Mouse (Mus musculus): ENCODE results near the gene Dnlz. TPM values are rescaled to one million over a fixed set of nuclear protein-coding genes. Genes with fewer than 3 reads are reported as not detected.

Gene Dnlz
- polyA plus RNA-seq (2015; fragmentation: Nextera tagmentation; extraction: Ambion mirVana): 22.8 and 24.7 TPM in 2 replicates

DNA sequence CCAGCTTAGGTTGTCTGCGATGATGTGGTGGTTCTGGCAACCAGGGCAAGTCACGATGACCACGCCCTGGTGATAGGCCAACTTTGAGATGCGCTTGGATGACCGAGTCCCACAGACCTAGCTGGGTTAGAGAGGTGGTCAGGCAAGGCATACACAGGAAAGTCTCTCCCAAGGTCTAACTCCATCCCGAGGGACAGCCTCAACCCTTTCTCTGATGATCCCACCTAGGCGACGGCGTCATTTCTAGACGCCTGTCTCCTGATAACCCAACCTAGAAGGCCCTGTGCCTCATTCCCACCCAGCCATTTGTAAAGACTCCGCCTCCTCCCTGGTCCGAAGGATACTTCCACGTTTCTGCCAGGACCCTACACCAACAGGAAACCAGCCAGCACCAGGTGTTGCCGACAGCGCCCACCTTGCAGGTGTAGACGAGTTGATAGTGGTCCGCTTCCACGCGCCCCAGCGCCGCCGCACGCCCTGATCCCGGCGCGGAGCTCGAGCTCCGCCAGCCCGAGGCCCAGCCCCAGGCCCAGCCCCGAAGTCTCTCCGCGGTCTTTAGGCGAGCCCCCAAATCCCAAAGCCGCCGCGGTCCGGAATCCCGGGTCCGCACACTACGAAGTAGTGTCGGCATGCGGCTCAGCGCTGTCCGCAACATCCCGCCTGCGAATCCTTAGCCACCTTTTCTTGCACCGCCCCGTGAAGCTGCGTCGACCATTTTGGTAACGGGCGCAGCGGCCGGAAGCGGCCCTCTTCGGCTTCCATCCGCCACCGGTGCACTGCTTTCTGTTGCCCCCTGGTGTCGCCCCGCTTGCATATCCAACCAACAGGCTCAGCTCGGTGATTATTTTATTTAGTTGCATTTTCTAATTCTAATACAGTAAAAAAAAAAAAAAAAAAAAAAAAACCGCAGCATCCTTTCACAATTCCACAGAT is at the start of gene Dnlz:
TSS of gene Dnlz (minus strand) at position 753 of the 933 bp plus-strand sequence.
- Histone ChIP-seq H3K4me1 (replicated peaks; ENCODE audit: control insufficient read depth, insufficient read depth, low read length) (peaks cover 26% of the 10 kb centered on the region), H3K9ac (ENCODE audit: low read length) (peak within 1 kb of the TSS; percentile 97), H3K4me2 (ENCODE audit: low read depth, low read length) (peak within 1 kb of the TSS; percentile 98), H3K9me3 (ENCODE audit: control insufficient read depth, low read length) (no peaks in the 10 kb centered on the region), H3K4me3 (ENCODE audit: low read length) (peak within 1 kb of the TSS; percentile 90), H3K27ac (ENCODE audit: low read length) (peak within 1 kb of the TSS; percentile 89), H3K36me3 (ENCODE audit: control insufficient read depth, insufficient read depth, low read length) (peaks cover 5% of the 10 kb centered on the region; the same call in 1 of the 2 replicates), H3K27me3 (ENCODE audit: control insufficient read depth, insufficient read depth, low read depth, low read length) (no peaks in the 10 kb centered on the region)
- WGBS: under 1% methylated on average over 62 of the region's 62 CpGs
- ATAC-seq (ENCODE audit: low read depth): peak; percentile 77

DNA sequence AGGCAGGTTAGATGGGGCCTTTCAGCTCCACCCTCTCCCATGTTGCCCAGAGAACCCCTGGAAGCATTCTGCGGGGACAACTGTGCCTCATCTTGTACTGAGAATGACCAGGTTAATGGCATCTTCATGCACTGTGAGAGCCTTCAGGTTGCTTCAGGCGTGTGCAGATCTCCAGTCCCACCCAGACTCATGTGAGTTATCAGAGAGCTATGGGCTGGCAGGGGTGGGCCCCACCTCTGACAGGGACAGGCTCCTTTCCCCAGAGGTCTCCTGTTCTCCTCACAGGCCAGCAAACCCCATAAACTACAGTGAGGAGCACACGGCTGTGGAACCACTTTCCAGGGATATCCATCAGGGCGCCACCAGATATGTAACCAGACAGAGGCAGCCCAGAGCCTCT is 49.1 kb upstream of the Dnlz start:
- Histone ChIP-seq H3K4me3 (ENCODE audit: low read length) (no peak overlapping the region), H3K9me3 (ENCODE audit: control insufficient read depth, low read length) (no peaks in the 10 kb centered on the region), H3K27me3 (ENCODE audit: control insufficient read depth, insufficient read depth, low read depth, low read length) (no peaks in the 10 kb centered on the region), H3K9ac (ENCODE audit: low read length) (no peak overlapping the region), H3K36me3 (ENCODE audit: control insufficient read depth, insufficient read depth, low read length) (peaks cover 43% of the 10 kb centered on the region), H3K27ac (ENCODE audit: low read length) (no peak overlapping the region), H3K4me1 (replicated peaks; ENCODE audit: control insufficient read depth, insufficient read depth, low read length) (no peaks in the 10 kb centered on the region; the same call in 1 of the 2 replicates), H3K4me2 (ENCODE audit: low read depth, low read length) (no peak overlapping the region)
- WGBS: 79% methylated on average over 4 of the region's 4 CpGs
- ATAC-seq (ENCODE audit: low read depth): no peak

- WGBS: 79% methylated on average over 5 of the region's 5 CpGs
- ATAC-seq (ENCODE audit: low read depth): no peak
- no peaks in the 10 kb centered on the region for H3K27me3 ChIP-seq (ENCODE audit: control insufficient read depth, insufficient read depth, low read depth, low read length)
Observed at GRCm38 (mm10) chr2:26400296-26400695, 48.4 kb upstream of the Dnlz start.

GRCm38 (mm10) chr2:26399647-26400046 is 47.7 kb upstream of the Dnlz start:
- Histone ChIP-seq H3K4me3 (ENCODE audit: low read length) (no peak overlapping the region), H3K36me3 (ENCODE audit: control insufficient read depth, insufficient read depth, low read length) (peaks cover 55% of the 10 kb centered on the region), H3K9me3 (ENCODE audit: control insufficient read depth, low read length) (no peaks in the 10 kb centered on the region), H3K4me2 (ENCODE audit: low read depth, low read length) (no peak overlapping the region), H3K9ac (ENCODE audit: low read length) (no peak overlapping the region), H3K4me1 (replicated peaks; ENCODE audit: control insufficient read depth, insufficient read depth, low read length) (no peaks in the 10 kb centered on the region), H3K27me3 (ENCODE audit: control insufficient read depth, insufficient read depth, low read depth, low read length) (no peaks in the 10 kb centered on the region), H3K27ac (ENCODE audit: low read length) (no peak overlapping the region)
- ATAC-seq (ENCODE audit: low read depth): 0 out of 2 replicates have a peak, but pooled peaks have one; percentile 12
- WGBS: 66% methylated on average over 5 of the region's 5 CpGs

More at GRCm38 (mm10) chr2:26400296-26400695, 48.4 kb upstream of the Dnlz start:
- Histone ChIP-seq H3K4me1 (replicated peaks; ENCODE audit: control insufficient read depth, insufficient read depth, low read length) (no peaks in the 10 kb centered on the region), H3K9me3 (ENCODE audit: control insufficient read depth, low read length) (no peaks in the 10 kb centered on the region), H3K9ac (ENCODE audit: low read length) (no peak overlapping the region), H3K27ac (ENCODE audit: low read length) (no peak overlapping the region), H3K4me2 (ENCODE audit: low read depth, low read length) (no peak overlapping the region), H3K36me3 (ENCODE audit: control insufficient read depth, insufficient read depth, low read length) (peaks cover 50% of the 10 kb centered on the region), H3K4me3 (ENCODE audit: low read length) (no peak overlapping the region)

GRCm38 (mm10) chr2:26398978-26399377 is 47.1 kb upstream of the Dnlz start:
- no peaks in the 10 kb centered on the region for H3K4me1 ChIP-seq (replicated peaks; ENCODE audit: control insufficient read depth, insufficient read depth, low read length)
- no peak for ATAC-seq (ENCODE audit: low read depth)
- no peak overlapping the region for H3K4me3 ChIP-seq (ENCODE audit: low read length)
- H3K27me3 ChIP-seq (ENCODE audit: control insufficient read depth, insufficient read depth, low read depth, low read length): no peaks in the 10 kb centered on the region
- H3K27ac ChIP-seq (ENCODE audit: low read length): no peak overlapping the region
- H3K9ac ChIP-seq (ENCODE audit: low read length): no peak overlapping the region
- WGBS: 78% methylated on average over 8 of the region's 8 CpGs
- H3K9me3 ChIP-seq (ENCODE audit: control insufficient read depth, low read length): no peaks in the 10 kb centered on the region
- peaks cover 61% of the 10 kb centered on the region for H3K36me3 ChIP-seq (ENCODE audit: control insufficient read depth, insufficient read depth, low read length)
- H3K4me2 ChIP-seq (ENCODE audit: low read depth, low read length): no peak overlapping the region

- H3K4me3 ChIP-seq (ENCODE audit: low read length): no peak overlapping the region
- ATAC-seq (ENCODE audit: low read depth): no peak
- no peak overlapping the region for H3K27ac ChIP-seq (ENCODE audit: low read length)
- H3K9me3 ChIP-seq (ENCODE audit: control insufficient read depth, low read length): no peaks in the 10 kb centered on the region
- H3K27me3 ChIP-seq (ENCODE audit: control insufficient read depth, insufficient read depth, low read depth, low read length): no peaks in the 10 kb centered on the region
- H3K4me2 ChIP-seq (ENCODE audit: low read depth, low read length): no peak overlapping the region
- H3K36me3 ChIP-seq (ENCODE audit: control insufficient read depth, insufficient read depth, low read length): peaks cover 53% of the 10 kb centered on the region
- WGBS: 91% methylated on average over 6 of the region's 6 CpGs
- no peak overlapping the region for H3K9ac ChIP-seq (ENCODE audit: low read length)
- H3K4me1 ChIP-seq (replicated peaks; ENCODE audit: control insufficient read depth, insufficient read depth, low read length): peaks cover 15% of the 10 kb centered on the region
Observed at GRCm38 (mm10) chr2:26391617-26392016, 39.7 kb upstream of the Dnlz start.

- Histone ChIP-seq H3K9me3 (ENCODE audit: control insufficient read depth, low read length) (no peaks in the 10 kb centered on the region), H3K9ac (ENCODE audit: low read length) (no peak overlapping the region), H3K4me2 (ENCODE audit: low read depth, low read length) (no peak overlapping the region), H3K4me3 (ENCODE audit: low read length) (no peak overlapping the region), H3K27me3 (ENCODE audit: control insufficient read depth, insufficient read depth, low read depth, low read length) (no peaks in the 10 kb centered on the region), H3K36me3 (ENCODE audit: control insufficient read depth, insufficient read depth, low read length) (peaks cover 48% of the 10 kb centered on the region), H3K4me1 (replicated peaks; ENCODE audit: control insufficient read depth, insufficient read depth, low read length) (peaks cover 15% of the 10 kb centered on the region), H3K27ac (ENCODE audit: low read length) (no peak overlapping the region)
- 83% methylated on average over 3 of the region's 3 CpGs for WGBS
- ATAC-seq (ENCODE audit: low read depth): no peak
Observed at GRCm38 (mm10) chr2:26390954-26391353, 39.0 kb upstream of the Dnlz start.

GRCm38 (mm10) chr2:26389154-26389690 is 37.3 kb upstream of the Dnlz start, which contains the start of the genes Entr1 and Pmpca:
Gene Entr1 (minus strand): TSS chr2:26389316.
Gene Pmpca (plus strand): TSS chr2:26389339.
- peak; percentile 89 for ATAC-seq (ENCODE audit: low read depth)
- Histone ChIP-seq H3K4me3 (ENCODE audit: low read length) (peak within 1 kb of the TSS; percentile 98), H3K27ac (ENCODE audit: low read length) (peak within 1 kb of the TSS; percentile 52; the same call in 1 of the 2 replicates), H3K4me2 (ENCODE audit: low read depth, low read length) (peak within 1 kb of the TSS; percentile 96), H3K27me3 (ENCODE audit: control insufficient read depth, insufficient read depth, low read depth, low read length) (no peaks in the 10 kb centered on the region), H3K9ac (ENCODE audit: low read length) (peak within 1 kb of the TSS; percentile 97), H3K4me1 (replicated peaks; ENCODE audit: control insufficient read depth, insufficient read depth, low read length) (peaks cover 15% of the 10 kb centered on the region), H3K36me3 (ENCODE audit: control insufficient read depth, insufficient read depth, low read length) (peaks cover 47% of the 10 kb centered on the region), H3K9me3 (ENCODE audit: control insufficient read depth, low read length) (no peaks in the 10 kb centered on the region)
- 0% methylated on average over 54 of the region's 60 CpGs for WGBS

DNA sequence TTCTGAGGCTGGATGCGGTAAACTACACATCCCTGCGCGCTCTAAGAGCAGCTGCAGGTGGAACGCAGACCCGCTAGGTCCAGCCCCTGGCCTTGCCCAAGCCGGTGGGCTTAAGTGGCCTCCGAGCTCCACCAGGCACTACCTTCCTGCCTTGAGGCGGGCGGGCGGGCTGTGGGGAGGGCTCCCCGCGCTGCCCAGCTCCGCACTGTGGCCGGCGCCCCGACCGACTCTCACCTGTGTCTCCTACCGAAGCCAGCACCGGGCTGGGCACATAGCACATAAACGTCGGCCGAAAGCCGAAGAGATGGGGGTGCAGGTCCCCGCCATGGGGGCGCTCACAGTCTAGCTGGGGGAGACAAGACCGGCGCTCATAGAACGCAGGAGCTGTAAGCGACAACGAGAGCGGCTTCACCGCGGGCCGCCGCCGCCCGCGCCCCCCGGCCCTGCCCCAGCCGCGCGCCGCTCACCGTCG is 36.8 kb upstream of the Dnlz start:
- Histone ChIP-seq H3K4me2 (ENCODE audit: low read depth, low read length) (peak overlapping the region; percentile 96), H3K4me3 (ENCODE audit: low read length) (peak overlapping the region; percentile 98), H3K27me3 (ENCODE audit: control insufficient read depth, insufficient read depth, low read depth, low read length) (no peaks in the 10 kb centered on the region), H3K4me1 (replicated peaks; ENCODE audit: control insufficient read depth, insufficient read depth, low read length) (peaks cover 15% of the 10 kb centered on the region), H3K27ac (ENCODE audit: low read length) (peak overlapping the region; percentile 52; the same call in 1 of the 2 replicates), H3K9me3 (ENCODE audit: control insufficient read depth, low read length) (no peaks in the 10 kb centered on the region), H3K36me3 (ENCODE audit: control insufficient read depth, insufficient read depth, low read length) (peaks cover 47% of the 10 kb centered on the region), H3K9ac (ENCODE audit: low read length) (peak overlapping the region; percentile 97)
- WGBS: under 1% methylated on average over 39 of the region's 45 CpGs
- ATAC-seq (ENCODE audit: low read depth): peak; percentile 56
